In genomic region chr13:111824178-111824577, GRCm38 (mm10) we compare ENCODE assay signal across 23 mouse cellular contexts. TPM values are rescaled to one million over a fixed set of nuclear protein-coding genes. Genes with fewer than 3 reads are reported as not detected.
DNase-seq lines count a peak whose midpoint lies in the region; ATAC-seq lines count a peak whose summit lies in the region.
"Had no signal": no experiment of that assay in that cellular context is flagged by ENCODE, and none has a peak within 500 bp of the region (broad histone marks: within the 10 kb centered on the region; RNA-seq: fewer than 3 reads in every experiment).

No protein-coding gene starts in this region.

- no peak overlapping the region for H3K4me3 ChIP-seq in heart, embryonic 10.5 days
- H3K4me3 ChIP-seq in liver, embryonic 12.5 days: no peak overlapping the region
- H3K4me3 ChIP-seq: embryonic facial prominence, embryonic 13.5 days; embryonic facial prominence, embryonic 15.5 days; erythroblast, embryonic 14.5 days; forebrain, embryonic 10.5 days; forebrain, embryonic 12.5 days had no signal

- 66% methylated on average over 4 of the region's 4 CpGs for WGBS in heart, embryonic 10.5 days
- WGBS in liver, embryonic 12.5 days (ENCODE audit: insufficient replicate concordance): 53% methylated on average over 4 of the region's 4 CpGs

- H3K4me2 ChIP-seq in liver, embryonic 12.5 days: no peak overlapping the region
- H3K4me2 ChIP-seq: embryonic facial prominence, embryonic 13.5 days; embryonic facial prominence, embryonic 15.5 days; forebrain, embryonic 12.5 days had no signal

- no peak overlapping the region for H3K9ac ChIP-seq in liver, embryonic 12.5 days
- H3K9ac ChIP-seq: embryonic facial prominence, embryonic 13.5 days; embryonic facial prominence, embryonic 15.5 days; forebrain, embryonic 12.5 days had no signal

- H3K4me1 ChIP-seq in heart, embryonic 10.5 days: no peaks in the 10 kb centered on the region
- peaks cover 15% of the 10 kb centered on the region for H3K4me1 ChIP-seq in liver, embryonic 12.5 days
- H3K4me1 ChIP-seq: embryonic facial prominence, embryonic 13.5 days; embryonic facial prominence, embryonic 15.5 days; forebrain, embryonic 12.5 days had no signal

- no peak overlapping the region for H3K27ac ChIP-seq in heart, embryonic 10.5 days
- H3K27ac ChIP-seq in liver, embryonic 12.5 days: no peak overlapping the region
- H3K27ac ChIP-seq: embryonic facial prominence, embryonic 13.5 days; embryonic facial prominence, embryonic 15.5 days; forebrain, embryonic 10.5 days; forebrain, embryonic 12.5 days had no signal

- H3K9me3 ChIP-seq in heart, embryonic 10.5 days: no peaks in the 10 kb centered on the region
- H3K9me3 ChIP-seq in liver, embryonic 12.5 days (replicated peaks): no peaks in the 10 kb centered on the region
- H3K9me3 ChIP-seq: embryonic facial prominence, embryonic 13.5 days; embryonic facial prominence, embryonic 15.5 days; forebrain, embryonic 10.5 days; forebrain, embryonic 12.5 days had no signal

- DNase-seq in heart, embryonic 10.5 days (ENCODE audit: low spot score): peak; percentile 31
- DNase-seq in heart, adult 9 months (ENCODE audit: low spot score in 2 of 2): no peak
- no peak for DNase-seq in right cerebral cortex, postnatal 25 days
- DNase-seq: adrenal gland, adult 2 months; adrenal gland, postnatal 10 days; adrenal gland, postnatal 25 days; cerebellum, adult 11 months; cerebellum, adult 18-20 months; cerebellum, adult 8-10 months; cerebellum, adult 9-11 months; cerebellum, postnatal 25 days; embryo, embryonic 11 days had no signal

- H3K36me3 ChIP-seq in heart, embryonic 10.5 days: no peaks in the 10 kb centered on the region
- no peaks in the 10 kb centered on the region for H3K36me3 ChIP-seq in liver, embryonic 12.5 days
- H3K36me3 ChIP-seq: embryonic facial prominence, embryonic 13.5 days; embryonic facial prominence, embryonic 15.5 days; forebrain, embryonic 10.5 days; forebrain, embryonic 12.5 days had no signal

- no peaks in the 10 kb centered on the region for H3K27me3 ChIP-seq in heart, embryonic 10.5 days (ENCODE audit: insufficient read depth, poor library complexity, severe bottlenecking)
- no peaks in the 10 kb centered on the region for H3K27me3 ChIP-seq in liver, embryonic 12.5 days (replicated peaks)
- H3K27me3 ChIP-seq: embryonic facial prominence, embryonic 13.5 days; embryonic facial prominence, embryonic 15.5 days had no signal

- 0 out of 2 replicates have a peak, but pooled peaks have one; percentile 22 for ATAC-seq in common myeloid progenitor, adult 5-6 weeks (replicated peaks; ENCODE audit: low read depth, poor library complexity, severe bottlenecking)
- peak; percentile 72 for ATAC-seq in granulocyte monocyte progenitor cell, adult 5-6 weeks (replicated peaks; ENCODE audit: poor library complexity, severe bottlenecking)
- 0 out of 2 replicates have a peak, but pooled peaks have one; percentile 8 for ATAC-seq in monocyte, adult 5-6 weeks (replicated peaks; ENCODE audit: insufficient number of reproducible peaks, low FRiP score, low TSS enrichment, poor library complexity, severe bottlenecking)
- ATAC-seq in liver, embryonic 12.5 days: no peak
- ATAC-seq: forebrain, embryonic 14.5 days; forebrain, embryonic 16.5 days had no signal

RNA-seq across cellular contexts. Expression of gene Map3k1, which starts 15.4 kb away (rescaled TPM):
- 13.8 and 16.6 TPM in 2 replicates for polyA plus RNA-seq in heart, embryonic 10.5 days (2016; fragmentation: Nextera tagmentation; extraction: Ambion mirVana)
- total RNA-seq in common myeloid progenitor, adult 5-6 weeks (2017): 36.1 and 38.5 TPM in 2 replicates
- 33.6 and 43.6 TPM in 2 replicates for total RNA-seq in granulocyte monocyte progenitor cell, adult 5-6 weeks (2014; fragmentation: Nextera tagmentation)
- total RNA-seq in granulocyte monocyte progenitor cell, adult 5-6 weeks (2017): 54.3 and 66.2 TPM in 2 replicates
- 89.3 to 167 TPM (median 89.4 TPM) in 3 replicates for total RNA-seq in monocyte, adult 5-6 weeks (2017)
- 16.8 and 17.0 TPM in 2 replicates for polyA plus RNA-seq in liver, embryonic 12.5 days (2016; fragmentation: Nextera tagmentation; extraction: Ambion mirVana)
